Mouse (Mus musculus) MEL (cell line): ENCODE results near the gene Adamts10. TPM values are rescaled to one million over a fixed set of nuclear protein-coding genes. Genes with fewer than 3 reads are reported as not detected.
A peak's percentile ranks its signal among the peaks of the same experiment; 100 is the strongest.

ENCODE experiments used
- DNase-seq: peaks from one replicate; pipeline ENCODE4 v3.0.0; 2011; ENCODE audit warnings: low read depth, low spot score
- H3K27ac ChIP-seq: 2 replicates; pipeline ENCODE4 v1.5.1; 2012; ENCODE audit warnings: low read depth, mild to moderate bottlenecking, control low read depth, low read length, moderate library complexity; ENCODE audit not compliant: control insufficient read depth
- H3K27me3 ChIP-seq, 2 experiments: fragments of 150-350 bp in 1 of 2; sonication (generic) in 1 of 2; 2 replicates each; pipeline ENCODE4 v1.6.1; 2012; ENCODE audit warnings: low read length in 2 of 2, mild to moderate bottlenecking in 2 of 2, improper control_type of control experiment in 1 of 2, moderate library complexity in 1 of 2; ENCODE audit not compliant: insufficient read depth in 2 of 2, control insufficient read depth in 1 of 2
- H3K36me3 ChIP-seq, 2 experiments: 2 replicates each; pipeline ENCODE4 v1.6.1; 2012 to 2014; ENCODE audit warnings: low read length in 2 of 2, improper control_type of control experiment in 1 of 2, inconsistent platforms in 1 of 2, mild to moderate bottlenecking in 1 of 2; ENCODE audit not compliant: insufficient read depth in 2 of 2, control insufficient read depth in 1 of 2
- H3K4me1 ChIP-seq, 2 experiments: fragments of 150-350 bp in 1 of 2; sonication (generic) in 1 of 2; 2 replicates each; pipeline ENCODE4 v1.6.1; 2012; ENCODE audit warnings: low read length in 2 of 2, improper control_type of control experiment in 1 of 2, mild to moderate bottlenecking in 1 of 2; ENCODE audit not compliant: insufficient read depth in 2 of 2, control insufficient read depth in 1 of 2
- H3K4me3 ChIP-seq, 2 experiments: fragments of 150-350 bp in 1 of 2; sonication (generic) in 1 of 2; 2 replicates each; pipeline ENCODE4 v1.5.1; 2012; ENCODE audit warnings: low read depth in 2 of 2, low read length in 2 of 2, mild to moderate bottlenecking in 2 of 2, moderate library complexity in 2 of 2, control low read depth in 1 of 2, improper control_type of control experiment in 1 of 2; ENCODE audit not compliant: control insufficient read depth in 1 of 2, insufficient read depth in 1 of 2
- H3K79me2 ChIP-seq: 2 replicates; pipeline ENCODE4 v1.6.1; 2012; ENCODE audit warnings: mild to moderate bottlenecking, low read length, moderate library complexity; ENCODE audit not compliant: control insufficient read depth, poor library complexity, insufficient read depth
- H3K9ac ChIP-seq: 2 replicates; pipeline ENCODE4 v1.6.1; 2012; ENCODE audit warnings: low read depth, mild to moderate bottlenecking, control low read depth, low read length, moderate library complexity; ENCODE audit not compliant: control insufficient read depth, poor library complexity, severe bottlenecking
- H3K9me3 ChIP-seq: fragments of 150-350 bp; sonication (generic); replicated peaks from 2 replicates; pipeline ENCODE4 v1.6.1; 2012; ENCODE audit warnings: mild to moderate bottlenecking, low read length, improper control_type of control experiment, moderate library complexity; ENCODE audit not compliant: insufficient read depth
- CHD1 ChIP-seq: IDR thresholded peaks from 2 replicates; pipeline ENCODE4 v1.6.1; 2012; ENCODE audit warnings: low read depth, mild to moderate bottlenecking, inconsistent platforms, low read length, improper control_type of control experiment
- CTCF ChIP-seq, 3 experiments: IDR thresholded peaks in 2 of 3; conservative IDR thresholded peaks in 1 of 3; 2 replicates each; pipeline ENCODE4 v1.5.1; 2011 to 2012; ENCODE audit warnings: low read length in 3 of 3, low read depth in 2 of 3, mild to moderate bottlenecking in 2 of 3, improper control_type of control experiment in 1 of 3, inconsistent platforms in 1 of 3, mixed read lengths in 1 of 3, moderate library complexity in 1 of 3; ENCODE audit not compliant: control insufficient read depth in 1 of 3, insufficient read depth in 1 of 3, poor library complexity in 1 of 3, severe bottlenecking in 1 of 3
- ELF1 ChIP-seq: IDR thresholded peaks from 2 replicates; pipeline ENCODE4 v1.6.1; 2014; ENCODE audit warnings: low read depth, mild to moderate bottlenecking, inconsistent platforms, low read length, improper control_type of control experiment, moderate library complexity
- ETS1 ChIP-seq: IDR thresholded peaks from 2 replicates; pipeline ENCODE4 v1.6.1; 2012; ENCODE audit warnings: low read depth, mild to moderate bottlenecking, inconsistent platforms, low read length, improper control_type of control experiment, moderate library complexity
- GABPA ChIP-seq: IDR thresholded peaks from 2 replicates; pipeline ENCODE4 v1.6.1; 2012; ENCODE audit warnings: low read depth, mild to moderate bottlenecking, inconsistent platforms, low read length, improper control_type of control experiment, moderate library complexity
- GATA1 ChIP-seq: IDR thresholded peaks from 2 replicates; pipeline ENCODE4 v1.6.1; 2011; ENCODE audit warnings: low read depth, low read length, improper control_type of control experiment
- HCFC1 ChIP-seq: IDR thresholded peaks from 2 replicates; pipeline ENCODE4 v1.6.1; 2012; ENCODE audit warnings: low read depth, mild to moderate bottlenecking, inconsistent platforms, low read length, improper control_type of control experiment, moderate library complexity
- MAFK ChIP-seq: IDR thresholded peaks from 2 replicates; pipeline ENCODE4 v1.6.1; 2011; ENCODE audit warnings: low read depth, mild to moderate bottlenecking, low read length, improper control_type of control experiment, borderline replicate concordance
- MAX ChIP-seq: IDR thresholded peaks from 2 replicates; pipeline ENCODE4 v1.6.1; 2011; ENCODE audit warnings: low read length, improper control_type of control experiment
- MAZ ChIP-seq: IDR thresholded peaks from 2 replicates; pipeline ENCODE4 v1.6.1; 2012; ENCODE audit warnings: low read depth, mild to moderate bottlenecking, inconsistent platforms, low read length, improper control_type of control experiment
- MXI1 ChIP-seq: IDR thresholded peaks from 2 replicates; pipeline ENCODE4 v1.6.1; 2011; ENCODE audit warnings: mild to moderate bottlenecking, low read depth, low read length, improper control_type of control experiment
- MYC ChIP-seq: IDR thresholded peaks from 2 replicates; pipeline ENCODE4 v1.6.1; 2011; ENCODE audit warnings: low read depth, mild to moderate bottlenecking, low read length, improper control_type of control experiment, moderate library complexity
- NRF1 ChIP-seq: IDR thresholded peaks from 2 replicates; pipeline ENCODE4 v1.6.1; 2014; ENCODE audit warnings: low read depth, mild to moderate bottlenecking, inconsistent platforms, low read length, improper control_type of control experiment, moderate library complexity; ENCODE audit not compliant: poor library complexity, insufficient read depth, severe bottlenecking
- POLR2A ChIP-seq, 2 experiments: IDR thresholded peaks; 2 replicates each; pipeline ENCODE4 v1.6.1; 2011 to 2012; ENCODE audit warnings: low read length in 2 of 2, mild to moderate bottlenecking in 2 of 2, control low read depth in 1 of 2, improper control_type of control experiment in 1 of 2, low read depth in 1 of 2, moderate library complexity in 1 of 2; ENCODE audit not compliant: control insufficient read depth in 1 of 2, insufficient read depth in 1 of 2, poor library complexity in 1 of 2
- RAD21 ChIP-seq: IDR thresholded peaks from 2 replicates; pipeline ENCODE4 v1.6.1; 2011; ENCODE audit warnings: mild to moderate bottlenecking, low read depth, low read length, improper control_type of control experiment
- TAL1 ChIP-seq: IDR thresholded peaks from 2 replicates; pipeline ENCODE4 v1.6.1; 2012; ENCODE audit warnings: mild to moderate bottlenecking, inconsistent platforms, low read length, moderate library complexity, mixed read lengths
- TCF12 ChIP-seq: IDR thresholded peaks from 2 replicates; pipeline ENCODE4 v1.6.1; 2014; ENCODE audit warnings: low read depth, mild to moderate bottlenecking, inconsistent platforms, low read length, improper control_type of control experiment, moderate library complexity
- USF1 ChIP-seq: IDR thresholded peaks from 2 replicates; pipeline ENCODE4 v1.6.1; 2014; ENCODE audit warnings: low read depth, mild to moderate bottlenecking, inconsistent platforms, low read length, improper control_type of control experiment, moderate library complexity
- USF2 ChIP-seq, 2 experiments: IDR thresholded peaks; 2 replicates each; pipeline ENCODE4 v1.6.1; 2011 to 2012; ENCODE audit warnings: improper control_type of control experiment in 2 of 2, low read length in 2 of 2, borderline replicate concordance in 1 of 2, inconsistent platforms in 1 of 2, low read depth in 1 of 2, mild to moderate bottlenecking in 1 of 2; ENCODE audit not compliant: insufficient read depth in 1 of 2
- ZC3H11A ChIP-seq: IDR thresholded peaks from 2 replicates; pipeline ENCODE4 v1.6.1; 2012; ENCODE audit warnings: low read depth, mild to moderate bottlenecking, inconsistent platforms, low read length, improper control_type of control experiment
- ZKSCAN1 ChIP-seq: IDR thresholded peaks from 2 replicates; pipeline ENCODE4 v1.6.1; 2012; ENCODE audit warnings: low read depth, mild to moderate bottlenecking, inconsistent platforms, low read length, improper control_type of control experiment, moderate library complexity
- ZMIZ1 ChIP-seq: IDR thresholded peaks from 2 replicates; pipeline ENCODE4 v1.6.1; 2012; ENCODE audit warnings: low read depth, mild to moderate bottlenecking, inconsistent platforms, low read length, improper control_type of control experiment, moderate library complexity
- polyA plus RNA-seq, 2 experiments: library from polyadenylated mRNA; stranded (reverse) in 1 of 2; unstranded in 1 of 2; fragments of >175 nt in 1 of 2; fragments of >200 nt in 1 of 2; gene quantifications; 2 replicates each; pipeline versions ENCODE4 v1.2.1 to v1.2.4; 2012; ENCODE audit warnings: low replicate concordance in 2 of 2, low read depth in 1 of 2; ENCODE audit not compliant: insufficient read length in 2 of 2, insufficient read depth in 1 of 2, missing spikeins in 1 of 2
- total RNA-seq: library from RNA; depleted of rRNA; stranded (reverse); fragments of 300-350 nt; gene quantifications from 2 replicates; pipeline ENCODE4 v1.2.3, GENCODE M21; 2012

Gene Adamts10
- total and polyA plus RNA-seq, 3 experiments = 11.3 to 21.0 TPM; not detected in 1

- H3K4me1 ChIP-seq = peaks cover 0 to 23% of the 10 kb centered on the region in 2 experiments; a peak in 3 of 4 replicates
- H3K79me2 ChIP-seq = no peaks in the 10 kb centered on the region
- H3K9ac ChIP-seq = no peak overlapping the region
- no peak overlapping the region for H3K4me3 ChIP-seq
- H3K36me3 ChIP-seq = peaks cover 0 to 11% of the 10 kb centered on the region in 2 experiments; a peak in 2 of 4 replicates
- no peak overlapping the region for H3K27ac ChIP-seq
- no peaks in the 10 kb centered on the region for H3K27me3 ChIP-seq
- no peak for DNase-seq
- TF ChIP-seq ETS1 (no peak), TCF12 (no peak), ZC3H11A (no peak), MXI1 (no peak), MYC (no peak), USF1 (no peak), TAL1 (no peak), HCFC1 (no peak), CTCF (IDR thresholded peaks at IDR 0.05 in 2 of 3, conservative IDR thresholded peaks at IDR 0.05 in 1 of 3; ENCODE audit: control insufficient read depth in 1 of 3, insufficient read depth in 1 of 3, low read depth in 2 of 3, low read length in 3 of 3, poor library complexity in 1 of 3, severe bottlenecking in 1 of 3) (no peak), RAD21 (no peak), POLR2A (IDR thresholded peaks at IDR 0.05; ENCODE audit: control insufficient read depth in 1 of 2, insufficient read depth in 1 of 2, low read depth in 1 of 2, low read length in 2 of 2, poor library complexity in 1 of 2) (no peak), GABPA (no peak), ZKSCAN1 (no peak), CHD1 (no peak), GATA1 (no peak), MAX (no peak), ZMIZ1 (no peak), ELF1 (no peak), MAFK (no peak)
- H3K9me3 ChIP-seq = no peaks in the 10 kb centered on the region
Measured at GRCm38 (mm10) chr17:33557922-33558321, 33.9 kb downstream of the Adamts10 start.

- H3K9me3 ChIP-seq = no peaks in the 10 kb centered on the region
- H3K36me3 ChIP-seq = peaks cover 0 to 16% of the 10 kb centered on the region in 2 experiments; a peak in 2 of 4 replicates
- no peaks in the 10 kb centered on the region for H3K79me2 ChIP-seq
- H3K4me1 ChIP-seq = peaks cover 3 to 29% of the 10 kb centered on the region in 2 experiments
- peak; percentile 40 for DNase-seq
- H3K9ac ChIP-seq = no peak overlapping the region
- TF ChIP-seq USF2 (IDR thresholded peaks at IDR 0.05; ENCODE audit: borderline replicate concordance in 1 of 2, insufficient read depth in 1 of 2, low read depth in 1 of 2, low read length in 2 of 2) (no peak), POLR2A (IDR thresholded peaks at IDR 0.05; ENCODE audit: control insufficient read depth in 1 of 2, insufficient read depth in 1 of 2, low read depth in 1 of 2, low read length in 2 of 2, poor library complexity in 1 of 2) (no peak), TCF12 (no peak), MAZ (no peak), NRF1 (no peak)
- no peak overlapping the region for H3K27ac ChIP-seq
- H3K27me3 ChIP-seq = no peaks in the 10 kb centered on the region
- H3K4me3 ChIP-seq = no peak overlapping the region
Measured at GRCm38 (mm10) chr17:33563527-33564076, 39.6 kb downstream of the Adamts10 start.
